Mouse (Mus musculus): ENCODE results near the gene Olfr1259. TPM values are rescaled to one million over a fixed set of nuclear protein-coding genes. Genes with fewer than 3 reads are reported as not detected.
"Not testable (repeated sequence)": the region's sequence is repeated elsewhere in the genome, so short reads cannot be mapped to it uniquely, and the experiment has no call there.

The Olfr1259 gene
- polyA plus RNA-seq (2011; ENCODE audit: insufficient read depth, insufficient read length, low replicate concordance, missing spikeins) = not detected in 2 replicates

DNA sequence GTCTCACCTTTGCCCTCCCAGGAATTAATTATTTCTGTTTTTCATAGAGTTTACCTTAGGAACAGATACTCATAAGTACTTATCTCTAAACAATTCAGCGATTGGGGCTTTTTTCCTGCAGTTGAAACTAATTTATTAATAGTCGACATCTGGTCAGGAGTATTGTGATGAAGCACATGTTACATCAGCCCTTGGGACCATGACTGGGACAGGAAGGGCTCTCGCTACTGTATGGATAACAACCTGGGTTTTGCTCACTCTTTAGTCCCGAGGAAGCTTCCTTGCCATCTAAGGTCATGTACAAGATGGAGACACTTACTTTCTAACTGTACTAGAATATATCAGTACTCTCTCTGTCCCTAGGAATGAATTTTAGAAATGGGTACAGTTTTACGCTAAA lies at the start of gene Olfr1259:
Olfr1259 (minus strand) TSS at position 101 of the 400 bp plus-strand sequence.
- Histone ChIP-seq H3K4me1 (ENCODE audit: control insufficient read depth, insufficient read depth, low read length) (no peaks in the 10 kb centered on the region), H3K27ac (ENCODE audit: control insufficient read depth, insufficient read depth, low read depth, low read length, poor library complexity) (no peak within 1 kb of the TSS), H3K4me3 (replicated peaks; ENCODE audit: control insufficient read depth, low read depth, low read length) (no peak within 1 kb of the TSS)
- TF ChIP-seq POLR2A (IDR thresholded peaks at IDR 0.05; ENCODE audit: borderline replicate concordance, control insufficient read depth, low read depth, low read length) = no peak
- TF ChIP-seq CTCF (IDR thresholded peaks at IDR 0.05; ENCODE audit: control insufficient read depth, insufficient read depth, low read length) = no peak
- WGBS = 71% methylated on average over 5 of the region's 5 CpGs

- Histone ChIP-seq H3K4me1 (ENCODE audit: control insufficient read depth, insufficient read depth, low read length) (no peaks in the 10 kb centered on the region), H3K4me3 (replicated peaks; ENCODE audit: control insufficient read depth, low read depth, low read length) (no peak within 1 kb of the TSS), H3K27ac (ENCODE audit: control insufficient read depth, insufficient read depth, low read depth, low read length, poor library complexity) (no peak within 1 kb of the TSS)
- TF ChIP-seq POLR2A (IDR thresholded peaks at IDR 0.05; ENCODE audit: borderline replicate concordance, control insufficient read depth, low read depth, low read length) (no peak), CTCF (IDR thresholded peaks at IDR 0.05; ENCODE audit: control insufficient read depth, insufficient read depth, low read length) (no peak)
Observed at GRCm38 (mm10) chr2:89990921-89991320, 42.5 kb upstream of the Olfr1259 start, which contains the start of gene Olfr1261. Olfr1261 (plus strand) TSS chr2:89991221.

DNA sequence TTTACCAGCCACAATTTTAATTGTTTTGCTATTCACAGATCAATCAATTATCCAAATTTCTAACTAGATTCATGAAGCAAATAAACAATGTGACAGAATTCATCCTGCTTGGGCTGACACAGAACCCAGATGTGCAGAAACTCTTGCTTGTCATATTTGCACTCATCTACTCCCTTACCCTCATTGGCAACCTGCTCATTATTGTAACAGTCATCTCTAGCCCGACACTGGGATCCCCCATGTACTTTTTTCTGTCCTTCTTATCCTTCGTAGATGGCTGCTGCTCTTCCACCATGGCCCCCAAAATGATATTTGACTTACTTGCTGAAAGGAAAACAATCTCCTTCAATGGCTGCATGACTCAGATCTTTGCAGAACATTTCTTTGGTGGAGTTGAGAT lies 29.2 kb upstream of the Olfr1259 start:
- no peak overlapping the region for H3K4me3 ChIP-seq (replicated peaks; ENCODE audit: control insufficient read depth, low read depth, low read length)
- H3K27ac ChIP-seq (ENCODE audit: control insufficient read depth, insufficient read depth, low read depth, low read length, poor library complexity) = no peak overlapping the region
- no peak for TF ChIP-seq CTCF (IDR thresholded peaks at IDR 0.05; ENCODE audit: control insufficient read depth, insufficient read depth, low read length)
- no peak for TF ChIP-seq POLR2A (IDR thresholded peaks at IDR 0.05; ENCODE audit: borderline replicate concordance, control insufficient read depth, low read depth, low read length)
- 65% methylated on average over 2 of the region's 2 CpGs for WGBS
- no peaks in the 10 kb centered on the region for H3K4me1 ChIP-seq (ENCODE audit: control insufficient read depth, insufficient read depth, low read length)

- H3K4me1 ChIP-seq (ENCODE audit: control insufficient read depth, insufficient read depth, low read length) = no peaks in the 10 kb centered on the region
- WGBS = 69% methylated on average over 2 of the region's 2 CpGs
- no peak within 1 kb of the TSS for H3K27ac ChIP-seq (ENCODE audit: control insufficient read depth, insufficient read depth, low read depth, low read length, poor library complexity)
- H3K4me3 ChIP-seq (replicated peaks; ENCODE audit: control insufficient read depth, low read depth, low read length) = no peak within 1 kb of the TSS
- no peak for TF ChIP-seq CTCF (IDR thresholded peaks at IDR 0.05; ENCODE audit: control insufficient read depth, insufficient read depth, low read length)
- no peak for TF ChIP-seq POLR2A (IDR thresholded peaks at IDR 0.05; ENCODE audit: borderline replicate concordance, control insufficient read depth, low read depth, low read length)
Observed at GRCm38 (mm10) chr2:89974184-89974583, 25.7 kb upstream of the Olfr1259 start, which contains the start of gene Olfr1260. Olfr1260 (plus strand) TSS chr2:89974340.

GRCm38 (mm10) chr2:89927009-89927408 lies 21.5 kb downstream of the Olfr1259 start, which contains the start of gene Olfr1258:
Olfr1258 (plus strand) TSS chr2:89927309.
- TF ChIP-seq CTCF (IDR thresholded peaks at IDR 0.05; ENCODE audit: control insufficient read depth, insufficient read depth, low read length) (no peak), POLR2A (IDR thresholded peaks at IDR 0.05; ENCODE audit: borderline replicate concordance, control insufficient read depth, low read depth, low read length) (no peak)
- Histone ChIP-seq H3K4me3 (replicated peaks; ENCODE audit: control insufficient read depth, low read depth, low read length) (no peak within 1 kb of the TSS), H3K27ac (ENCODE audit: control insufficient read depth, insufficient read depth, low read depth, low read length, poor library complexity) (no peak within 1 kb of the TSS), H3K4me1 (ENCODE audit: control insufficient read depth, insufficient read depth, low read length) (no peaks in the 10 kb centered on the region)

- H3K27ac ChIP-seq (ENCODE audit: control insufficient read depth, insufficient read depth, low read depth, low read length, poor library complexity); H3K4me1 ChIP-seq (ENCODE audit: control insufficient read depth, insufficient read depth, low read length); H3K4me3 ChIP-seq (replicated peaks; ENCODE audit: control insufficient read depth, low read depth, low read length): not testable (repeated sequence)
- WGBS = 81% methylated on average over 9 of the region's 9 CpGs
Observed at GRCm38 (mm10) chr2:89912616-89913015, 35.8 kb downstream of the Olfr1259 start.

Other genes with a start within 250 kb of the Olfr1259 start
- not detected in 2 replicates for gene Olfr1252, start 223.7 kb downstream of the Olfr1259 start, polyA plus RNA-seq (2011; ENCODE audit: insufficient read depth, insufficient read length, low replicate concordance, missing spikeins)
- not detected in 2 replicates for gene Olfr1253, start 191.6 kb downstream of the Olfr1259 start, polyA plus RNA-seq (2011; ENCODE audit: insufficient read depth, insufficient read length, low replicate concordance, missing spikeins)
- gene Olfr1254, start 155.0 kb downstream of the Olfr1259 start, polyA plus RNA-seq (2011; ENCODE audit: insufficient read depth, insufficient read length, low replicate concordance, missing spikeins) = 0.70 TPM in 1 of 2 replicates, not detected in the other
- gene Olfr1255, start 136.6 kb downstream of the Olfr1259 start, polyA plus RNA-seq (2011; ENCODE audit: insufficient read depth, insufficient read length, low replicate concordance, missing spikeins) = not detected in 2 replicates
- not detected in 2 replicates for gene Olfr1256, start 107.1 kb downstream of the Olfr1259 start, polyA plus RNA-seq (2011; ENCODE audit: insufficient read depth, insufficient read length, low replicate concordance, missing spikeins)
- not detected in 2 replicates for gene Olfr48, start 100.5 kb downstream of the Olfr1259 start, polyA plus RNA-seq (2011; ENCODE audit: insufficient read depth, insufficient read length, low replicate concordance, missing spikeins)
- gene Olfr1257, start 70.2 kb downstream of the Olfr1259 start, polyA plus RNA-seq (2011; ENCODE audit: insufficient read depth, insufficient read length, low replicate concordance, missing spikeins) = not detected in 2 replicates
- not detected in 2 replicates for gene Olfr1258, start 21.4 kb downstream of the Olfr1259 start, polyA plus RNA-seq (2011; ENCODE audit: insufficient read depth, insufficient read length, low replicate concordance, missing spikeins)
- gene Olfr1260, start 25.7 kb upstream of the Olfr1259 start, polyA plus RNA-seq (2011; ENCODE audit: insufficient read depth, insufficient read length, low replicate concordance, missing spikeins) = not detected in 2 replicates
- gene Olfr1261, start 42.6 kb upstream of the Olfr1259 start, polyA plus RNA-seq (2011; ENCODE audit: insufficient read depth, insufficient read length, low replicate concordance, missing spikeins) = not detected in 2 replicates
- gene Olfr1262, start 51.5 kb upstream of the Olfr1259 start, polyA plus RNA-seq (2011; ENCODE audit: insufficient read depth, insufficient read length, low replicate concordance, missing spikeins) = not detected in 2 replicates
- gene Olfr1263, start 63.5 kb upstream of the Olfr1259 start, polyA plus RNA-seq (2011; ENCODE audit: insufficient read depth, insufficient read length, low replicate concordance, missing spikeins) = not detected in 2 replicates
- gene Olfr1264, start 76.9 kb upstream of the Olfr1259 start, polyA plus RNA-seq (2011; ENCODE audit: insufficient read depth, insufficient read length, low replicate concordance, missing spikeins) = 0.31 TPM in 1 of 2 replicates, not detected in the other
- gene Olfr1265, start 86.7 kb upstream of the Olfr1259 start, polyA plus RNA-seq (2011; ENCODE audit: insufficient read depth, insufficient read length, low replicate concordance, missing spikeins) = not detected in 2 replicates
- gene Olfr140, start 114.9 kb upstream of the Olfr1259 start, polyA plus RNA-seq (2011; ENCODE audit: insufficient read depth, insufficient read length, low replicate concordance, missing spikeins) = not detected in 2 replicates
- gene Olfr1269, start 172.7 kb upstream of the Olfr1259 start, polyA plus RNA-seq (2011; ENCODE audit: insufficient read depth, insufficient read length, low replicate concordance, missing spikeins) = not detected in 2 replicates
- gene Olfr32, start 193.6 kb upstream of the Olfr1259 start, polyA plus RNA-seq (2011; ENCODE audit: insufficient read depth, insufficient read length, low replicate concordance, missing spikeins) = not detected in 2 replicates
- not detected in 2 replicates for gene Olfr1270, start 204.4 kb upstream of the Olfr1259 start, polyA plus RNA-seq (2011; ENCODE audit: insufficient read depth, insufficient read length, low replicate concordance, missing spikeins)

All from bone marrow, adult 2 months (tissue).